Mouse (Mus musculus): ENCODE data around the gene Hmx2. TPM values are rescaled to one million over a fixed set of nuclear protein-coding genes. Genes with fewer than 3 reads are reported as not detected.

Gene Hmx2
- polyA plus RNA-seq, 1 experiment from 2014 or later: 2.7 TPM

GRCm38 (mm10) chr7:131547481-131547880, 1.1 kb upstream of the Hmx2 start:
- Histone ChIP-seq H3K4me1 (peaks cover 24% of the 10 kb centered on the region), H3K36me3 (no peaks in the 10 kb centered on the region), H3K27me3 (replicated peaks) (peaks cover 98% of the 10 kb centered on the region), H3K9ac (no peak overlapping the region), H3K4me2 (replicated peaks) (no peak overlapping the region), H3K9me3 (no peaks in the 10 kb centered on the region), H3K27ac (no peak overlapping the region), H3K4me3 (no peak overlapping the region)
- WGBS: 3% methylated on average over 5 of the region's 5 CpGs
- ATAC-seq (ENCODE audit: low FRiP score, low read depth): no peak

GRCm38 (mm10) chr7:131551471-131551870, 2.9 kb downstream of the Hmx2 start:
- peaks cover 27% of the 10 kb centered on the region for H3K4me1 ChIP-seq
- H3K36me3 ChIP-seq: no peaks in the 10 kb centered on the region
- no peak for ATAC-seq (ENCODE audit: low FRiP score, low read depth)
- H3K4me3 ChIP-seq: no peak overlapping the region
- no peak overlapping the region for H3K4me2 ChIP-seq (replicated peaks)
- H3K27ac ChIP-seq: no peak overlapping the region
- 2% methylated on average over 4 of the region's 4 CpGs for whole genome bisulfite sequencing
- H3K9ac ChIP-seq: no peak overlapping the region
- no peaks in the 10 kb centered on the region for H3K9me3 ChIP-seq
- peaks cover 100% of the 10 kb centered on the region for H3K27me3 ChIP-seq (replicated peaks)

GRCm38 (mm10) chr7:131551931-131552741, 3.6 kb downstream of the Hmx2 start:
- Histone ChIP-seq H3K36me3 (no peaks in the 10 kb centered on the region), H3K4me1 (peaks cover 32% of the 10 kb centered on the region), H3K27me3 (replicated peaks) (peaks cover 100% of the 10 kb centered on the region), H3K4me3 (no peak overlapping the region), H3K9me3 (no peaks in the 10 kb centered on the region), H3K4me2 (replicated peaks) (peak overlapping the region; percentile 12), H3K27ac (no peak overlapping the region), H3K9ac (0 out of 2 replicates have a peak overlapping the region, but pooled peaks have one; percentile 3)
- ATAC-seq (ENCODE audit: low FRiP score, low read depth): no peak
- WGBS: under 1% methylated on average over 42 of the region's 42 CpGs

- peaks cover 32% of the 10 kb centered on the region for H3K4me1 ChIP-seq
- no peaks in the 10 kb centered on the region for H3K36me3 ChIP-seq
- ATAC-seq (ENCODE audit: low FRiP score, low read depth): no peak
- peaks cover 100% of the 10 kb centered on the region for H3K27me3 ChIP-seq (replicated peaks)
- no peak overlapping the region for H3K4me3 ChIP-seq
- H3K27ac ChIP-seq: no peak overlapping the region
- no peak overlapping the region for H3K9ac ChIP-seq
- WGBS: 1% methylated on average over 5 of the region's 5 CpGs
- H3K9me3 ChIP-seq: no peaks in the 10 kb centered on the region
- H3K4me2 ChIP-seq (replicated peaks): peak overlapping the region; percentile 12; the same call in 1 of the 2 replicates
Observed at GRCm38 (mm10) chr7:131552781-131553180, 4.2 kb downstream of the Hmx2 start.

GRCm38 (mm10) chr7:131553771-131554175, 5.2 kb downstream of the Hmx2 start:
- under 1% methylated on average over 39 of the region's 39 CpGs for WGBS
- no peak overlapping the region for H3K27ac ChIP-seq
- H3K36me3 ChIP-seq: no peaks in the 10 kb centered on the region
- peaks cover 32% of the 10 kb centered on the region for H3K4me1 ChIP-seq
- H3K9me3 ChIP-seq: no peaks in the 10 kb centered on the region
- peak overlapping the region; percentile 35; the same call in 1 of the 2 replicates for H3K9ac ChIP-seq
- H3K4me3 ChIP-seq: peak overlapping the region; percentile 35
- H3K4me2 ChIP-seq (replicated peaks): peak overlapping the region; percentile 65
- peaks cover 100% of the 10 kb centered on the region for H3K27me3 ChIP-seq (replicated peaks)
- ATAC-seq (ENCODE audit: low FRiP score, low read depth): peak; percentile 49

GRCm38 (mm10) chr7:131554341-131555180, 6.0 kb downstream of the Hmx2 start:
- ATAC-seq (ENCODE audit: low FRiP score, low read depth): no peak
- no peaks in the 10 kb centered on the region for H3K36me3 ChIP-seq
- peaks cover 32% of the 10 kb centered on the region for H3K4me1 ChIP-seq
- 0 out of 2 replicates have a peak overlapping the region, but pooled peaks have one; percentile 35 for H3K9ac ChIP-seq
- H3K27ac ChIP-seq: no peak overlapping the region
- no peaks in the 10 kb centered on the region for H3K9me3 ChIP-seq
- peak overlapping the region; percentile 35 for H3K4me3 ChIP-seq
- H3K4me2 ChIP-seq (replicated peaks): peak overlapping the region; percentile 65
- under 1% methylated on average over 45 of the region's 45 CpGs for WGBS
- H3K27me3 ChIP-seq (replicated peaks): peaks cover 95% of the 10 kb centered on the region

- Histone ChIP-seq H3K27me3 (replicated peaks) (peaks cover 86% of the 10 kb centered on the region), H3K4me3 (peak overlapping the region; percentile 35), H3K4me1 (peaks cover 32% of the 10 kb centered on the region), H3K36me3 (no peaks in the 10 kb centered on the region), H3K4me2 (replicated peaks) (peak overlapping the region; percentile 65), H3K9ac (no peak overlapping the region), H3K9me3 (no peaks in the 10 kb centered on the region), H3K27ac (no peak overlapping the region)
- ATAC-seq (ENCODE audit: low FRiP score, low read depth): no peak
- WGBS: under 1% methylated on average over 68 of the region's 68 CpGs
Observed at GRCm38 (mm10) chr7:131555301-131556081, 6.9 kb downstream of the Hmx2 start.

- no peak overlapping the region for H3K9ac ChIP-seq
- under 1% methylated on average over 9 of the region's 9 CpGs for WGBS
- no peaks in the 10 kb centered on the region for H3K9me3 ChIP-seq
- H3K4me2 ChIP-seq (replicated peaks): peak overlapping the region; percentile 65
- no peak for ATAC-seq (ENCODE audit: low FRiP score, low read depth)
- H3K27me3 ChIP-seq (replicated peaks): peaks cover 79% of the 10 kb centered on the region
- no peak overlapping the region for H3K4me3 ChIP-seq
- peaks cover 35% of the 10 kb centered on the region for H3K4me1 ChIP-seq
- H3K36me3 ChIP-seq: no peaks in the 10 kb centered on the region
- no peak overlapping the region for H3K27ac ChIP-seq
Observed at GRCm38 (mm10) chr7:131556116-131556515, 7.5 kb downstream of the Hmx2 start.

GRCm38 (mm10) chr7:131556541-131557271, 8.1 kb downstream of the Hmx2 start:
- Histone ChIP-seq H3K9ac (no peak overlapping the region), H3K27me3 (replicated peaks) (peaks cover 73% of the 10 kb centered on the region), H3K4me2 (replicated peaks) (peak overlapping the region; percentile 39), H3K36me3 (no peaks in the 10 kb centered on the region; the same call in 1 of the 2 replicates), H3K4me3 (peak overlapping the region; percentile 16), H3K27ac (no peak overlapping the region), H3K4me1 (peaks cover 39% of the 10 kb centered on the region), H3K9me3 (no peaks in the 10 kb centered on the region)
- WGBS: under 1% methylated on average over 37 of the region's 37 CpGs
- ATAC-seq (ENCODE audit: low FRiP score, low read depth): no peak

- Histone ChIP-seq H3K9me3 (no peaks in the 10 kb centered on the region), H3K4me2 (replicated peaks) (no peak overlapping the region), H3K27ac (no peak overlapping the region), H3K4me3 (no peak overlapping the region), H3K36me3 (peaks cover 9% of the 10 kb centered on the region), H3K9ac (no peak overlapping the region), H3K4me1 (peaks cover 47% of the 10 kb centered on the region), H3K27me3 (replicated peaks) (peaks cover 63% of the 10 kb centered on the region)
- no peak for ATAC-seq (ENCODE audit: low FRiP score, low read depth)
- 31% methylated on average over 2 of the region's 2 CpGs for WGBS
Observed at GRCm38 (mm10) chr7:131557751-131558150, 9.2 kb downstream of the Hmx2 start.

GRCm38 (mm10) chr7:131559986-131560696, 11.6 kb downstream of the Hmx2 start, which contains the start of gene Bub3:
Gene Bub3, plus strand, starts transcription at chr7:131560222.
- under 1% methylated on average over 46 of the region's 51 CpGs for WGBS
- Histone ChIP-seq H3K9ac (peak within 1 kb of the TSS; percentile 86), H3K9me3 (no peaks in the 10 kb centered on the region), H3K36me3 (peaks cover 30% of the 10 kb centered on the region), H3K4me1 (peaks cover 39% of the 10 kb centered on the region), H3K27me3 (replicated peaks) (peaks cover 39% of the 10 kb centered on the region), H3K27ac (peak within 1 kb of the TSS; percentile 72; the same call in 1 of the 2 replicates), H3K4me3 (peak within 1 kb of the TSS; percentile 77), H3K4me2 (replicated peaks) (peak within 1 kb of the TSS; percentile 64)
- peak; percentile 94 for ATAC-seq (ENCODE audit: low FRiP score, low read depth)
